Mouse (Mus musculus): ENCODE measurements at regions not wholly inside any gene's neighbourhood (a gene's known extent, or its start where the extent isn't known, plus 50 kb on each side); places are given as distances from the start of the nearest gene placed in this dataset.
A peak's percentile ranks its signal among the peaks of the same experiment; 100 is the strongest.

GRCm38 (mm10) chr6:98114327-98115134 is 228.0 kb downstream of the Gm765 start:
- ATAC-seq (ENCODE audit: low FRiP score, low TSS enrichment) (no peak), DNase-seq (ENCODE audit: low spot score) (no peak)
- WGBS = 27% methylated on average over 9 of the region's 9 CpGs
- no peak overlapping the region for H3K4me2 ChIP-seq (replicated peaks; ENCODE audit: low read depth)
- H3K4me1 ChIP-seq (replicated peaks; ENCODE audit: control insufficient read depth, insufficient read depth) = no peaks in the 10 kb centered on the region
- no peak overlapping the region for H3K9ac ChIP-seq (ENCODE audit: low read length)
- TF ChIP-seq CTCF (IDR thresholded peaks at IDR 0.05; ENCODE audit: low read depth) (no peak), EP300 (optimal IDR thresholded peaks at IDR 0.05) (no peak)
- H3K9me3 ChIP-seq (ENCODE audit: control insufficient read depth, low read length) = no peaks in the 10 kb centered on the region
- no peaks in the 10 kb centered on the region for H3K27me3 ChIP-seq (ENCODE audit: control insufficient read depth, insufficient read depth, low read length)
- H3K36me3 ChIP-seq (ENCODE audit: control insufficient read depth, insufficient read depth, low read length) = no peaks in the 10 kb centered on the region
- no peak overlapping the region for H3K27ac ChIP-seq (replicated peaks)
- no peak overlapping the region for H3K4me3 ChIP-seq (ENCODE audit: low read depth, low read length)

GRCm38 (mm10) chr6:98113708-98114107 is 228.8 kb downstream of the Gm765 start:
- H3K9ac ChIP-seq (ENCODE audit: low read length) = no peak overlapping the region
- no peaks in the 10 kb centered on the region for H3K4me1 ChIP-seq (replicated peaks; ENCODE audit: control insufficient read depth, insufficient read depth)
- H3K36me3 ChIP-seq (ENCODE audit: control insufficient read depth, insufficient read depth, low read length) = no peaks in the 10 kb centered on the region
- ATAC-seq (ENCODE audit: low FRiP score, low TSS enrichment) = no peak
- H3K4me2 ChIP-seq (replicated peaks; ENCODE audit: low read depth) = 0 out of 2 replicates have a peak overlapping the region, but pooled peaks have one; percentile 19
- H3K4me3 ChIP-seq (ENCODE audit: low read depth, low read length) = no peak overlapping the region
- DNase-seq (ENCODE audit: low spot score) = no peak
- no peak for TF ChIP-seq EP300 (optimal IDR thresholded peaks at IDR 0.05)
- no peak for TF ChIP-seq CTCF (IDR thresholded peaks at IDR 0.05; ENCODE audit: low read depth)
- H3K27ac ChIP-seq (replicated peaks) = no peak overlapping the region
- no peaks in the 10 kb centered on the region for H3K9me3 ChIP-seq (ENCODE audit: control insufficient read depth, low read length)
- no peaks in the 10 kb centered on the region for H3K27me3 ChIP-seq (ENCODE audit: control insufficient read depth, insufficient read depth, low read length)
- WGBS = 31% methylated on average over 7 of the region's 7 CpGs

- 79% methylated on average over 7 of the region's 7 CpGs for WGBS
- H3K4me1 ChIP-seq (replicated peaks; ENCODE audit: control insufficient read depth, insufficient read depth) = no peaks in the 10 kb centered on the region
- no peak overlapping the region for H3K4me3 ChIP-seq (ENCODE audit: low read depth, low read length)
- no peak for DNase-seq (ENCODE audit: low spot score)
- H3K27me3 ChIP-seq (ENCODE audit: control insufficient read depth, insufficient read depth, low read length) = no peaks in the 10 kb centered on the region
- no peaks in the 10 kb centered on the region for H3K36me3 ChIP-seq (ENCODE audit: control insufficient read depth, insufficient read depth, low read length)
- H3K4me2 ChIP-seq (replicated peaks; ENCODE audit: low read depth) = no peak overlapping the region
- H3K9me3 ChIP-seq (ENCODE audit: control insufficient read depth, low read length) = no peaks in the 10 kb centered on the region
- H3K27ac ChIP-seq (replicated peaks) = no peak overlapping the region
- no peak overlapping the region for H3K9ac ChIP-seq (ENCODE audit: low read length)
- ATAC-seq (ENCODE audit: low FRiP score, low TSS enrichment) = no peak
- no peak for TF ChIP-seq CTCF (IDR thresholded peaks at IDR 0.05; ENCODE audit: low read depth)
- TF ChIP-seq EP300 (optimal IDR thresholded peaks at IDR 0.05) = no peak
Observed at GRCm38 (mm10) chr6:98112495-98113115, 229.9 kb downstream of the Gm765 start.

- Histone ChIP-seq H3K27me3 (ENCODE audit: control insufficient read depth, insufficient read depth, low read length) (no peaks in the 10 kb centered on the region), H3K4me3 (ENCODE audit: low read depth, low read length) (no peak overlapping the region), H3K4me1 (replicated peaks; ENCODE audit: control insufficient read depth, insufficient read depth) (no peaks in the 10 kb centered on the region), H3K27ac (replicated peaks) (no peak overlapping the region), H3K9ac (ENCODE audit: low read length) (no peak overlapping the region), H3K4me2 (replicated peaks; ENCODE audit: low read depth) (no peak overlapping the region), H3K9me3 (ENCODE audit: control insufficient read depth, low read length) (no peaks in the 10 kb centered on the region), H3K36me3 (ENCODE audit: control insufficient read depth, insufficient read depth, low read length) (no peaks in the 10 kb centered on the region)
- DNase-seq (ENCODE audit: low spot score) = no peak
- 54% methylated on average over 5 of the region's 5 CpGs for WGBS
- no peak for ATAC-seq (ENCODE audit: low FRiP score, low TSS enrichment)
- TF ChIP-seq CTCF (IDR thresholded peaks at IDR 0.05; ENCODE audit: low read depth) = peak; percentile 27
- no peak for TF ChIP-seq EP300 (optimal IDR thresholded peaks at IDR 0.05)
Observed at GRCm38 (mm10) chr6:98107123-98107522, 235.4 kb downstream of the Gm765 start.

GRCm38 (mm10) chr6:98105280-98106090 is 237.1 kb downstream of the Gm765 start:
- Histone ChIP-seq H3K27ac (replicated peaks) (no peak overlapping the region), H3K4me2 (replicated peaks; ENCODE audit: low read depth) (peak overlapping the region; percentile 56), H3K36me3 (ENCODE audit: control insufficient read depth, insufficient read depth, low read length) (no peaks in the 10 kb centered on the region), H3K9ac (ENCODE audit: low read length) (peak overlapping the region; percentile 1; the same call in 1 of the 2 replicates), H3K4me1 (replicated peaks; ENCODE audit: control insufficient read depth, insufficient read depth) (no peaks in the 10 kb centered on the region), H3K27me3 (ENCODE audit: control insufficient read depth, insufficient read depth, low read length) (no peaks in the 10 kb centered on the region), H3K9me3 (ENCODE audit: control insufficient read depth, low read length) (no peaks in the 10 kb centered on the region), H3K4me3 (ENCODE audit: low read depth, low read length) (peak overlapping the region; percentile 38)
- 31% methylated on average over 18 of the region's 18 CpGs for WGBS
- DNase-seq (ENCODE audit: low spot score) = peak; percentile 78
- ATAC-seq (ENCODE audit: low FRiP score, low TSS enrichment) = no peak
- TF ChIP-seq CTCF (IDR thresholded peaks at IDR 0.05; ENCODE audit: low read depth) = peak; percentile 95
- TF ChIP-seq EP300 (optimal IDR thresholded peaks at IDR 0.05) = no peak
